Mouse (Mus musculus): ENCODE measurements around the gene 1810010H24Rik. TPM values are rescaled to one million over a fixed set of nuclear protein-coding genes. Genes with fewer than 3 reads are reported as not detected.
A peak's percentile ranks its signal among the peaks of the same experiment; 100 is the strongest.
"Not testable (repeated sequence)": the region's sequence is repeated elsewhere in the genome, so short reads cannot be mapped to it uniquely, and the experiment has no call there.

The 1810010H24Rik gene
- 1 to 10 TPM in 1 of 3 experiments, under 1 TPM in 2; 0.75 to 1.1 (median 0.88) TPM for polyA plus RNA-seq (2017; shearing (Covaris generic))

- ATAC-seq, result peak; percentile 17
Measured at GRCm38 (mm10) chr11:107025411-107026321, at the start of gene 1810010H24Rik. 1810010H24Rik (plus strand) TSS chr11:107025681.

- ATAC-seq, result no peak
Measured at GRCm38 (mm10) chr11:106976194-106976593, 49.3 kb upstream of the 1810010H24Rik start.

- peak; percentile 50 for ATAC-seq
Measured at GRCm38 (mm10) chr11:106980455-106980854, 45.0 kb upstream of the 1810010H24Rik start.

GRCm38 (mm10) chr11:106981787-106982186 is 43.7 kb upstream of the 1810010H24Rik start:
- no peak for ATAC-seq

- ATAC-seq, result no peak
Measured at GRCm38 (mm10) chr11:106982351-106982750, 43.1 kb upstream of the 1810010H24Rik start.

- ATAC-seq, result not testable (repeated sequence)
Measured at GRCm38 (mm10) chr11:106985979-106986604, 39.4 kb upstream of the 1810010H24Rik start.

GRCm38 (mm10) chr11:106987384-106987783 is 38.1 kb upstream of the 1810010H24Rik start:
- no peak for ATAC-seq

GRCm38 (mm10) chr11:106994246-106995085 is 31.0 kb upstream of the 1810010H24Rik start:
- ATAC-seq, result no peak

GRCm38 (mm10) chr11:106996492-106996891 is 29.0 kb upstream of the 1810010H24Rik start:
- not testable (repeated sequence) for ATAC-seq

- ATAC-seq, result no peak
Measured at GRCm38 (mm10) chr11:106997976-106998375, 27.5 kb upstream of the 1810010H24Rik start.

- peak; percentile 18 for ATAC-seq
Measured at GRCm38 (mm10) chr11:106998651-106999150, 26.8 kb upstream of the 1810010H24Rik start.

- ATAC-seq, result peak; percentile 95
Measured at GRCm38 (mm10) chr11:106999151-106999948, 26.1 kb upstream of the 1810010H24Rik start, which contains the start of gene Kpna2. Kpna2 (minus strand) TSS chr11:106999541.

- ATAC-seq, result no peak
Measured at GRCm38 (mm10) chr11:106999949-107000513, 25.4 kb upstream of the 1810010H24Rik start.

GRCm38 (mm10) chr11:107001760-107002675 is 23.5 kb upstream of the 1810010H24Rik start:
- no peak for ATAC-seq

GRCm38 (mm10) chr11:107005538-107005937 is 19.9 kb upstream of the 1810010H24Rik start:
- no peak for ATAC-seq

GRCm38 (mm10) chr11:107010447-107010846 is 15.0 kb upstream of the 1810010H24Rik start:
- no peak for ATAC-seq

- no peak for ATAC-seq
Measured at GRCm38 (mm10) chr11:107011171-107011570, 14.3 kb upstream of the 1810010H24Rik start.

- peak; percentile 37 for ATAC-seq
Measured at GRCm38 (mm10) chr11:107011669-107012323, 13.7 kb upstream of the 1810010H24Rik start.

GRCm38 (mm10) chr11:107012324-107013017 is 13.0 kb upstream of the 1810010H24Rik start:
- peak; percentile 87 for ATAC-seq
